Mouse (Mus musculus) heart, postnatal 0 days (tissue): Measurements from ENCODE around the gene Limch1. TPM values are rescaled to one million over a fixed set of nuclear protein-coding genes. Genes with fewer than 3 reads are reported as not detected.
A peak's percentile ranks its signal among the peaks of the same experiment; 100 is the strongest.

ENCODE experiments used
- ATAC-seq: fragments of 200-750 bp; cut with Nextera tagmentation; 2 replicates; pipeline ENCODE4 v1.8.0; 2017; ENCODE audit warnings: low read depth, moderate number of reproducible peaks, moderate library complexity; ENCODE audit not compliant: insufficient read depth
- DNase-seq: peaks from one replicate; pipeline ENCODE4 v3.0.0-alpha.2; 2016; ENCODE audit warnings: low spot score
- H3K27ac ChIP-seq: fragments of 300-500 bp; sonication (generic); 2 replicates; pipeline ENCODE4 v1.5.1; 2014; ENCODE audit warnings: low read depth, mild to moderate bottlenecking
- H3K27me3 ChIP-seq: fragments of 300-500 bp; sonication (generic); 2 replicates; pipeline ENCODE4 v1.6.1; 2014; ENCODE audit warnings: low read length, mixed read lengths; ENCODE audit not compliant: control insufficient read depth, insufficient read depth
- H3K36me3 ChIP-seq: fragments of 300-500 bp; sonication (generic); replicated peaks from 2 replicates; pipeline ENCODE4 v1.6.1; 2014; ENCODE audit warnings: low read length, mixed read lengths; ENCODE audit not compliant: control insufficient read depth, insufficient read depth
- H3K4me1 ChIP-seq: fragments of 300-500 bp; sonication (generic); 2 replicates; pipeline ENCODE4 v1.6.1; 2014; ENCODE audit warnings: antibody characterized with exemption; ENCODE audit not compliant: control insufficient read depth, insufficient read depth
- H3K4me2 ChIP-seq: fragments of 300-500 bp; sonication (generic); 2 replicates; pipeline ENCODE4 v1.6.1; 2014; ENCODE audit warnings: low read depth, mild to moderate bottlenecking, low read length, moderate library complexity
- H3K4me3 ChIP-seq: fragments of 300-500 bp; sonication (generic); 2 replicates; pipeline ENCODE4 v1.5.1; 2014; ENCODE audit warnings: low read depth, low read length
- H3K9ac ChIP-seq: fragments of 300-500 bp; sonication (generic); replicated peaks from 2 replicates; pipeline ENCODE4 v1.6.1; 2014; ENCODE audit warnings: low read depth, low read length, mixed read lengths
- H3K9me3 ChIP-seq: fragments of 300-500 bp; sonication (generic); replicated peaks from 2 replicates; pipeline ENCODE4 v1.6.1; 2016; ENCODE audit warnings: low read length; ENCODE audit not compliant: control insufficient read depth
- CTCF ChIP-seq: IDR thresholded peaks from 2 replicates; pipeline ENCODE4 v1.5.1; 2016; ENCODE audit warnings: antibody characterized with exemption, control low read depth, low read depth
- EP300 ChIP-seq: IDR thresholded peaks from 2 replicates; pipeline ENCODE4 v1.6.1; 2016; ENCODE audit warnings: antibody characterized with exemption, low read depth
- WGBS: fragments of 180-500 bp; shearing (Covaris S2); extraction: QIAGEN DNeasy Blood & Tissue Kit; methylation state at CpG from one replicate; pipeline ENCODE4 v1.1.7; 2014; 5-methylcytosine and 5-hydroxymethylcytosine counted together
- polyA plus RNA-seq: library from polyadenylated mRNA; unstranded; fragments of >200 nt; fragmentation: Nextera tagmentation; extraction: Ambion mirVana; gene quantifications from 2 replicates; pipeline ENCODE4 v1.2.1, GENCODE M21; 2015
- total RNA-seq: library from RNA; depleted of rRNA; stranded (reverse); fragments of >200 nt; gene quantifications from 2 replicates; pipeline ENCODE4 v1.2.3, GENCODE M21; 2014; ENCODE audit warnings: low replicate concordance

Gene Limch1
- total and polyA plus RNA-seq, 2 experiments from 2014 or later: 21.1 to 30.0 TPM

DNA sequence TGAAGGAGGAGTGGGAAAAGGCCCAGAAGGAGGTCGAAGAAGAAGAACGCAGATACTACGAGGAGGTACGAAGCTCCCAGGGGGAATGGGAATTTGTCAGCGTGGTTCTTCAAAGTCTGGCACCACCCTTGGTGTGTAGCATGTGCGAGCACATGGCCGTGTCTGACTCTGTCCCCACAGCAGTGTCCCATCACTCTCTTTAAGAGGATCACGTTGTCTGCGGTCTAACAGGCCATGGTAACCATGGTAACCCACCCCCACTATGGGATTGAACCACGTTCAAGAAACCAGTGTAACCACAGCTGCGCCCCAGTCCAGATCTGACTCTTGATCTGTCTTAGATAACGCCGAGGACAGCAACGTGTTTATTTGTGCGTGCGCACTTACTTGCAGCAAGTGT, 283.2 kb downstream of the Limch1 start:
- Histone ChIP-seq H3K27ac (no peak overlapping the region), H3K36me3 (peaks cover 37% of the 10 kb centered on the region), H3K9ac (no peak overlapping the region), H3K4me3 (no peak overlapping the region), H3K9me3 (no peaks in the 10 kb centered on the region), H3K4me2 (no peak overlapping the region), H3K27me3 (peaks cover 9% of the 10 kb centered on the region; the same call in 1 of the 2 replicates), H3K4me1 (no peaks in the 10 kb centered on the region)
- no peak for ATAC-seq
- WGBS: 77% methylated on average over 16 of the region's 16 CpGs
- TF ChIP-seq CTCF: no peak
- TF ChIP-seq EP300: no peak
- no peak for DNase-seq

DNA sequence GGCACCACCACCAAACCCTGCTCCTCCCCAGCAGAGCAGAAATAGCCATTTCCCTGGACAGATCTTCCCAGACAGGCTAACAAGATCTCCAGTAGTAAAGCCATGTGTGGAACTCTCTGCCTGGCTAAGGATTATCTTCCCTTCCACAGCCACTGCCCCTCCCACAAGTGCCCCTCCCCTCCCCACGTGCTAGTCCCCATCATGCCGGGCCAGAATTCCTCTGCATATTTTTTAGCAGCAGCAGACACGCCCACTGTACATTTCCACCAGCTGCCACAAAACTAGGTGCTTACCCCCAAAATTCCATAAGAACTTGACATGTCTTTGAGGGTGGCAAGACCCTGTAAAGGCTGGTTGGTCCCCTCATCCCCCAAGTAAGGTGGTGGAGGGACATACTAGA, 284.3 kb downstream of the Limch1 start:
- H3K27ac ChIP-seq: no peak overlapping the region
- TF ChIP-seq CTCF: no peak
- TF ChIP-seq EP300: no peak
- H3K36me3 ChIP-seq: peaks cover 37% of the 10 kb centered on the region
- no peak for DNase-seq
- no peak for ATAC-seq
- peaks cover 9% of the 10 kb centered on the region; the same call in 1 of the 2 replicates for H3K27me3 ChIP-seq
- WGBS: 35% methylated on average over 3 of the region's 3 CpGs
- H3K4me3 ChIP-seq: no peak overlapping the region
- no peak overlapping the region for H3K9ac ChIP-seq
- no peaks in the 10 kb centered on the region for H3K4me1 ChIP-seq
- no peak overlapping the region for H3K4me2 ChIP-seq
- H3K9me3 ChIP-seq: no peaks in the 10 kb centered on the region

- Histone ChIP-seq H3K36me3 (peaks cover 37% of the 10 kb centered on the region), H3K4me1 (no peaks in the 10 kb centered on the region), H3K4me2 (no peak overlapping the region), H3K9ac (no peak overlapping the region), H3K27ac (no peak overlapping the region), H3K27me3 (no peaks in the 10 kb centered on the region), H3K4me3 (no peak overlapping the region), H3K9me3 (no peaks in the 10 kb centered on the region)
- ATAC-seq: no peak
- no peak for DNase-seq
- TF ChIP-seq CTCF: no peak
- no peak for TF ChIP-seq EP300
- 78% methylated on average over 7 of the region's 7 CpGs for WGBS
Observed at GRCm38 (mm10) chr5:67032601-67033000, 287.0 kb downstream of the Limch1 start.

DNA sequence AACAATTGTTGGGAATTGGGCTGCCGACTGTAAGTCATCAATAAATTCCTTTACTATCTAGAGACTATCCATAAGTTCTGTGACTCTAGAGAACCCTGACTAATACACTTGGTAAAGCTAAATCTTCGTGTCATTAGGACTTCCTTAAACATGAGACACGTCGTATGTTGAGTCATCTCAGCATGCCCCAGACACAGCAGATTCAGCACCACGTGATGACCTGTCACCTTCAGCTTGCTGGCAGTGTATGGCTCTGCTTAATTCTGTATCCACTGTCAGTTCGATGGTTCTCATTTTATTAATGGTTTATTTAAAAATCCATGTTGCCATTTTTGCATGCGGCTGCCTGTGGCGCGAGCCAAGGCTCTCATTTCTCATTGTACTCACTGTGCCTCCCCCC, 298.3 kb downstream of the Limch1 start:
- Histone ChIP-seq H3K27ac (no peak overlapping the region), H3K4me1 (no peaks in the 10 kb centered on the region), H3K9ac (no peak overlapping the region), H3K9me3 (no peaks in the 10 kb centered on the region), H3K4me3 (no peak overlapping the region), H3K27me3 (no peaks in the 10 kb centered on the region), H3K4me2 (no peak overlapping the region), H3K36me3 (no peaks in the 10 kb centered on the region)
- TF ChIP-seq CTCF (no peak), EP300 (no peak)
- no peak for ATAC-seq
- DNase-seq: no peak
- WGBS: 77% methylated on average over 8 of the region's 9 CpGs

GRCm38 (mm10) chr5:67048003-67048402, 302.4 kb downstream of the Limch1 start:
- Histone ChIP-seq H3K27me3 (no peaks in the 10 kb centered on the region), H3K9me3 (no peaks in the 10 kb centered on the region), H3K4me1 (no peaks in the 10 kb centered on the region), H3K9ac (no peak overlapping the region), H3K4me3 (no peak overlapping the region), H3K4me2 (no peak overlapping the region), H3K27ac (no peak overlapping the region), H3K36me3 (no peaks in the 10 kb centered on the region)
- peak; percentile 88 for TF ChIP-seq CTCF
- no peak for TF ChIP-seq EP300
- DNase-seq (peak; percentile 65), ATAC-seq (no peak)
- WGBS: 12% methylated on average over 4 of the region's 4 CpGs

DNA sequence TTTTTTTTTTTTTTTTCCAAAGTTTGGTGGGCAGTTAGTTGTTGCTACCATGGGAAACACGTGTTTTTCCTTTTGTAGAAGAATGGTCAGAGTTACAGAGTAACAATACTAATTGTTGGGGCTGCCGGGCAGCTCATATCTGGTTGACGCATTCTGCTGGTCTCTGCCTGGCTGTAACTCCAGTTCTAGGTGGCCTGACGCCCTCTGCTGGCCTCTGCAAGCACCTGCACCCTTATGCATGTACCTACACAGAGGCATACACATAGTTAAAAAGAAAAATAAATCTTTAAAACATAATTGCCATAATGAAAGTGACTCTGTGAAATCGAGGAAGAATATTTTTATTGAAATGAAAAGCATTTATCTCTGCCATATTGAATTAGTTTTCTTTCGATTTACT, 312.2 kb downstream of the Limch1 start:
- Histone ChIP-seq H3K27ac (no peak overlapping the region), H3K9ac (no peak overlapping the region), H3K4me3 (no peak overlapping the region), H3K27me3 (0 out of 2 replicates have a peak, but pooled peaks cover 3% of the 10 kb centered on the region), H3K36me3 (0 out of 2 replicates have a peak, but pooled peaks cover 5% of the 10 kb centered on the region), H3K4me2 (no peak overlapping the region), H3K9me3 (no peaks in the 10 kb centered on the region), H3K4me1 (no peaks in the 10 kb centered on the region)
- DNase-seq: no peak
- TF ChIP-seq EP300: no peak
- TF ChIP-seq CTCF: no peak
- no peak for ATAC-seq
- 76% methylated on average over 6 of the region's 6 CpGs for WGBS
